Mouse (Mus musculus) CH12.LX (cell line): ENCODE results near the gene Ptprd.

Experiments used
- CTCF ChIP-seq, 2 experiments: IDR thresholded peaks in 1 of 2; conservative IDR thresholded peaks in 1 of 2; 2 replicates each; pipeline ENCODE4 v1.5.1; 2011 to 2012; ENCODE audit warnings: low read depth in 2 of 2, low read length in 2 of 2, improper control_type of control experiment in 1 of 2, inconsistent platforms in 1 of 2, mild to moderate bottlenecking in 1 of 2, moderate library complexity in 1 of 2
- MAX ChIP-seq: IDR thresholded peaks from 2 replicates; pipeline ENCODE4 v1.6.1; 2011; ENCODE audit warnings: low read length, improper control_type of control experiment
- POLR2A ChIP-seq: IDR thresholded peaks from 2 replicates; pipeline ENCODE4 v1.6.1; 2011; ENCODE audit warnings: low read depth, mild to moderate bottlenecking, improper control_type of control experiment, low read length

- TF ChIP-seq POLR2A (no peak), MAX (no peak), CTCF (conservative IDR thresholded peaks at IDR 0.05 in 1 of 2, IDR thresholded peaks at IDR 0.05 in 1 of 2; ENCODE audit: low read depth in 2 of 2, low read length in 2 of 2) (no peak)
These were observed 1860.4 kb downstream of the Ptprd start for GRCm38 (mm10) chr4:76351201-76351979.
